Mouse (Mus musculus) heart, postnatal 0 days (tissue): ENCODE measurements around the gene 4930562C15Rik.

Experiments
- CTCF ChIP-seq: IDR thresholded peaks from 2 replicates; pipeline ENCODE4 v1.5.1; 2016; ENCODE audit warnings: antibody characterized with exemption, control low read depth, low read depth
- EP300 ChIP-seq: IDR thresholded peaks from 2 replicates; pipeline ENCODE4 v1.6.1; 2016; ENCODE audit warnings: antibody characterized with exemption, low read depth

DNA sequence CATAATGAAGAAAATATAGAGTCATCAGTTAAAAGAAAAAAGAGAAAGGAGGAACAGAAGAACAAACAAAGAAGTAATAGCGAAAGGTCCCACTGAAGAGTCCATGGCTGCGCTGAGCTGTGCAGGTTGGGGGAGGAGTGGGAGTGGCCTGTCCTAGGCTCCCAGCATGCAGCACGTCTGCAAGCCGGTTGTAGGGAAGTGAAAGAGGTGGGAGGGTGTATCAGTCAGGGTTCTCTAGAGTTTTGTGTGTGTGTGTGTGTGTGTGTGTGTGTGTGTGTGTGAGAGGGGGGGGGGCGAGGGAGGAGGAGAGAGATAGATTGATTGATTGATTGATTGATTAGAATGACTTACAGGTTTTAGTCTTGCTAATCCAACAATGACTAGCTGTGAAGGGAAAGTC lies 72.8 kb downstream of the 4930562C15Rik start:
- TF ChIP-seq EP300 (no peak), CTCF (no peak)
